Mouse (Mus musculus) left cerebral cortex, adult 18-20 months (tissue): ENCODE measurements at regions not wholly inside any gene's neighbourhood (a gene's known extent, or its start where the extent isn't known, plus 50 kb on each side); places are given as distances from the start of the nearest gene placed in this dataset.

ENCODE experiments used
- DNase-seq, 2 experiments: peaks; one replicate each; pipeline ENCODE4 v3.0.0; 2021 to 2022; ENCODE audit warnings: low spot score in 2 of 2, mixed read lengths in 1 of 2

DNA sequence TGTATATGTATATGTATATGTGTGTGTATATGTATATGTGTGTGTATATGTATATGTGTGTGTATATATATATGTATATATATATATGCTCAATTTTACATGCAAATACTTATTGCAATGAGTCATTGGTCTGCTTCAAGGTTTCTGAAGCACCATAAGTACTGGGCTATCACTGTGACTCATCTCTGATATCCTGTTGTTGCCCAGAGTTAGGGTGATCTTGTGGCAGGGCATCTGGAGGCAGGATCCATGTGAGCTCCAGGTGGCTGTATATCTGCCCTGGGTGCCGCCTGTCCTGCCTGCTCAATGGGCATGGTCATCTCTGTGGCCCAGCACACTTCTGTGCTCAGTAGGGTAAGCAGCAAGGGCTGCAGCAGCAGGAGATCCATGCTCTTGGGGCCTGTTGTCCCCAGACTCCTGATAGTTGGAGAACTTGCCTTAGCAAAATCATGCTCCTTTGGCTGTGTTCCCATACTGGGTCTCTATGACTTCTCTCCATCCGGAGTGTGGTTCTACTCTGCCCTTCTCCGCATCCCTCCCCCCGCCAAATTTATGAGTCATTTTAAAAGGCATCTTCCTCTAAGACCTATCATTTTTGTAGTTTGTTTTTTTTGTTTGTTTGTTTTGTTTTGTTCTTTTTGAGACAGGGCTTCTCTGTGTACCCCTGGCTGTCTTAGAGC, 356.1 kb downstream of the Hace1 start:
- no peak for DNase-seq

DNA sequence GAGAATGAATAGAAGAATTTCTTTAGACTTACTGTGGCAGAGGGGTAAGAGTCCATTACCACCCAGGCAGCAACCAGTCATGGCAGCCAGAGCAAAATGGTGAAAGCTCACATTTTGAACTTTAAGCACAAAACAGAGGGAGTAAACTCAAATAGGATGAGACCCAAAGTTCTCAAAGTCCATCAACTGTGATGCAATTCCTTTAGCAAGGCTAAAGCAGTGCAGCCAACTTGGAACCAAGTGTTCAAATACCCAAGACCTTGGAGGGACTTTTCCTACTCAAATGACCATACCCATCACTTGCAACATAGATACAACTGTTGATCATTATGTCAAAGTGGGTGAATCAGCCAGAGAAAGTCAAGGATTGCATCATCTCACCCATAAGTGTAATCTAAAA, 380.1 kb downstream of the Hace1 start:
- no peak for DNase-seq

DNA sequence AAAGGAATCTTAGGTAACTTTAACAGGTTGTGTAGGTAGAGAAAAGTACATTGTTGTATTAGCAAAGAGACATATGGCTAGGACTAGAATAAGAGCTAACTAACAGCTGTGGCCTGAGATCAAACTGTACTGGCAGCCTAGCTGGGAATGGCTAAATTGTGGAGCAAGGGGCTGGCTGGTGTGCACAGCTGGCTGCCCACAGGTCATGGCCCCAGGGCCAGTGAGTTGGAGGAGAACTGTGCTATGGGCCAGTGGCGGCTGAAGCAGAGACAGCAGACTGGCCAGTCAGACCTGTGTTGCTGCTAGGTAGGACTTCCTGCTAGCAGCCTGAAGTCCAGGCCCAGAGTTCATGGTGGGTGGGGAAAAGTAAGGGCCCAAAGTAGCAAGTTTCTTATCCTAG, 394.6 kb downstream of the Hace1 start:
- no peak for DNase-seq

DNA sequence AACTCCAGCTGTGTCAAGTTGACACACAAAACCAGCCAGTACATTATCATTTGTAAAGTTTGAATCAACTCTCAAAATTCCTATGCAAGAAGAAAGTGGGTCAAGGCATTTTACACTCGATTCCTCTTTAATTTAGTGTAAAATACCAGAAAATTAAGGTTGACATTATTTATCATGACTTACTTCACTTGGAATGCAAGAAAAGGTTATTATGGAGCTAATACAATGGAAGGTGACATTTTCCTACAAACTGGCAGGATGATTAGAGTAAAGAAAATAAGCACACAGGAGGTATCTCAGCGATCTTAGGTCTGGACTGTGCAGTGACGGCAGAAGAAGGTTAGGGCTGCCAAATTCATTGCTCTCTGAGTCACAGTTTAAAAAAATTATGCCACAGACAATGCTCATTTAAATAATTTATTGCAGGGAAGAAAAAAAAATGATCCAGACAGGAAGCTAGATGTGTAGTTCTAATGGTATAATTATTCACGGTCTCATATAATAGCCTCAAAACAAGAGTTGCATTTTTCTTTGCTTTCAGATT, 405.2 kb downstream of the Hace1 start:
- DNase-seq, result no peak

DNA sequence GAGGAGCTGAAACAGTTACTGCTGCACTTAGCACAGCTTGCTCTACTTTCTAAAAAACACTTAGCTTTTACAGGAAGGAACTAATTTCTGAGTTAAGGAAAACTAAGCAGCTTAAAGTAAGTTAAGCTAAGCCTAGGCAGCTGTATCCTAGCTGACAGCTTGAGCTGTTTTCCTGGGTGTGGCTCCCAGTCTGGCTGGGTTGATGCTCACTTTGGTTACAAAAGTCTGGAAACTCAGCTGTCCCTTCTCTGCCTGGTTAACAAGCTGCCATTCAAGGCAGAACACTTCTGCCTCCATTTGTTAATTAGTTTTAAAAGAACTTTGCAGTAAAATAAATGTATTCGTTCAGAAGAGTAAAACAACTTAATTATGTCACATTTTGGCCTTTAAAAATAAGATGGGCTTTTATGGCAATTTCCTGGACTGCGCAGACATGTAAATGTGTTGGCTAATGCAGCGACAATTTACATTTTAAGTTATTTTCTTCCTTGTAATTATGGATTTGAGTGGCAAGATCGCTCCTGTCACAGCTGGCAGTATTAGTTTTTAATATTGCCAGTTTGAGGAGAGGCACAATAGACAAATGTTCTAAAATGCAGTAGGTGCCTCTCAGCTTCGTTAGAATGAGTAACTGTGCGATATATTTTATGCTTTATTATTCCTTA, 406.2 kb downstream of the Hace1 start:
- no peak for DNase-seq

DNA sequence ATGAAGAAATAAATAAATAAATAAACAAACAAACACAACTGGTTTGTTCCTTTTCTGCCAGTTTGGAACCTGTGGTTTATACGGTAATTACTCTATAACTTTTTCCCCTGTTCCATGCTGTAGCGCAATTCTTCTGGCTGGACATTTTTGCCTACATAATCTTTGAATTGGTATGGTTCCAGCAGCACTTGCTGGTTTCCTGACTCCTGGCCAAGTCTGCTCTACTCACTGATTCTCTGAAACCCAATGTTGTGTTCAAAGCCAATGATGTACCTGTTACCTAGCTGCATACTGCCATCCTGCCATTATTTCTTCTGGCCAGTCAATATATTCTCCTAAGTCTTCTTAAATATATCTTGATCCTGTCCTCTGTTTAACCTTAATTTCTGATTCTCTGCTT, 408.7 kb downstream of the Hace1 start:
- DNase-seq, result no peak

DNA sequence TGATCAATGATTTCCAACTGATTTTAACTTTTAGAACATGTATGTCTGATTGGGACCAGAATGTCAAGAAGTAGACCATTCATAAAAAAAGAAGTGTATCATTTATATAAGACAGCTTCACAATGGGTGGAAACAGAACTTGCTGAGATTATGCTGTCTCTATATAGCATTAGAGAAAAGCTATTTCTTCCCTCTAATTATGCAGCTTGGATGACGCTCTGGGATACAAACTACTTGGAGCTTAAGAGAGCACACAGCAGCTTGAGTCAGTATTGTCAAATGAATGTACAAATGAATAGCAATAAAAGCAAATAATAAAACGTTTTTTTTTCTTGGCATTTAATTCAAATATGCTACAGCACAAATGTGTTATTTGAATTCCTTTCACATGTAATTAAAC, 428.7 kb downstream of the Hace1 start:
- no peak for DNase-seq

DNA sequence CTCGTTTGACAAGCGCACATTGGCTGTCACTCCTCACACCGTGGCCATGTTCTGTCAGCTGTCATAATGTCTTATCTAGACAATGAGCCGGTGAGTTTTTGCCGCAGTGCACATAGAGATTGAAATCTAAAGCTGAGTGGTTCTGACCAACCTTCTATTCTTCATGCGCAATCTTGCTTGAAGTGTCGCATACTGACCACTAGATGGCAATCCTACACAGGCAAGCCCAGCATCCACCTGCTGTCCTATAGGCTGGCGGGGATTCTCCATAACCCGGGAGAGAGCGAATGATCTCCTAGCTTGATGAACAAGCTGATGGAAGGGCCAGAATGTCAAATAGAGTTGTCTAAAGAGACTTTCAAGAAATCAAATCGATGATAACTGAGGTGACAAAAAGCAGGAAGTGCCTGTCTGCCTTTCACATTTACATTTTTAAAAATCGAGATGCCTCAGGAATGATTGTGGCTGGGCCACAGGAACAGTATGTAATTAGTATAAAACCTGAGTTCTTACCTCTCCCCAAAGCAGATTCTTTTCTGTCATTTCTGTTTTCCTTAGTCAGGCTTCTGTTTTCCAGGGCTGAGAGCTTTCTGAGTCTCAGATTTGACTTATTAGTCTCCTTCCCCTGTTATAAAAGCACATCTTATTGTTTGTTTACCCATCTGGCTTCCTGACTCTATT, 434.4 kb downstream of the Hace1 start:
- DNase-seq, result peak; percentile 63 to 69

DNA sequence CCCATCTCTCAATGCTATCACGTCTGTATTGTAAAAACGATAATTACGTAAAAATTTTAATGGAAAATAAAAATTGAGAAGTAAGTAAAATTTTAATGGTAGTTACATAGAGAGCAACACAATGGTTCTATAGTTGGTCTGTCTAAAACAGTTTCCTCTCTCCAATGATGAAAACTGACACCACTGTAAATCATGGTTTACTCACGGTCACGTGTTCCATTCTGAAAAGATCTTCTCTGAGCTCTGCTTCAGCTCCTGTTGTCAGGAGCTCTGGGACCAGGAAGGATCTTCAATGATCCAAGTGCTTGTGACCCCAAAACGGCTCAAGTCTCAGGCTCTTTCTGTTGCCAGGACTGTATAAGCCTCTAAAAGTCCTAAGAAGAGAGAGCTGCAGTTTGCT, 435.0 kb downstream of the Hace1 start:
- DNase-seq, result no peak

DNA sequence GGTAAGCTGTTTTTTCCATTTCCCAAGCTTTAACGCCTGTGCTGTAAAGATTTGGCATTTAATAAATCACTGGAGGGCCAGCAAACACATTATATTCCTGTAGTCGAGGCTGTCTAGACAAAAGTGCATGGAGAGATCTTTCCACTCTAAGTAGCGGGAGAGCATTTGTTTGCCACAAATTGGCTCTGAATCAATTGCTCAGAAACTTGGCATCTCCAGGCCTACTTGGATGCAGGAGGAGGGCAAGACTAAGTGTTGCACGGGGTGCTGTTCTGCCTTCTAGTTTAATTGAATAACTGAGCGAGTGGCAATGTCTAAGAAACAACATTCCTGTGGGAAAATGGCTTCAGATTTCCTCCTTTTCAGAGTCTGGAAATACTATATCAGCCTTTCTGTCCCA, 438.7 kb downstream of the Hace1 start:
- DNase-seq, result no peak

DNA sequence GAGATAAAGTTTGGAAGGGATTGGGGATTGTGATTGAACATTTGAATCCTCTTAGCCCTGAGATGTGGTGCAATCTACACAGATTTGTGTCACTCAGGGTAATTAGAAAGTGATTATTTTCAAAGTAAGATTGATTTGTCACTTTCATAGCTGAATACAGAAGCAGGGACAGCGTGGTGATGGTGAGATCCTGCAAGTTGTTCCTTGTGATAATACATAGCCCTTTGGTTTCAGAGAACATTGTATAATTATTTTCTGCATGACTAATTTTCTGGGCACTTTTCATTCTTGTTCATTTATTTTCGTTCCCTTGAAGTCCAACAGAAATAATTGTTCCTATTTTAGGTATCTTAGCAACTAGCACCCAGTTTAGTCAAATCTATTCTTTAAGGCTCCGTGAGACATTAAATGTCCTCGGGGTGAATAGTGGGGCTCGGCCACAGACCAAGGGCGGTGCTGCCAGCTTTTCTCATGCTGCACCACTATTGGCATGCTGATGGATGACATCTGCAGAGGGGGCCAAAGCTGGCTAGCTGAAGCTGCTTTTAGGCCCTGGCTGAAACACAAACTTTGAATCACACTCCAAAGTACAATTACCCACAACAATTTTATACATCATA, 468.0 kb downstream of the Hace1 start:
- DNase-seq, result peak; percentile 27 to 42

DNA sequence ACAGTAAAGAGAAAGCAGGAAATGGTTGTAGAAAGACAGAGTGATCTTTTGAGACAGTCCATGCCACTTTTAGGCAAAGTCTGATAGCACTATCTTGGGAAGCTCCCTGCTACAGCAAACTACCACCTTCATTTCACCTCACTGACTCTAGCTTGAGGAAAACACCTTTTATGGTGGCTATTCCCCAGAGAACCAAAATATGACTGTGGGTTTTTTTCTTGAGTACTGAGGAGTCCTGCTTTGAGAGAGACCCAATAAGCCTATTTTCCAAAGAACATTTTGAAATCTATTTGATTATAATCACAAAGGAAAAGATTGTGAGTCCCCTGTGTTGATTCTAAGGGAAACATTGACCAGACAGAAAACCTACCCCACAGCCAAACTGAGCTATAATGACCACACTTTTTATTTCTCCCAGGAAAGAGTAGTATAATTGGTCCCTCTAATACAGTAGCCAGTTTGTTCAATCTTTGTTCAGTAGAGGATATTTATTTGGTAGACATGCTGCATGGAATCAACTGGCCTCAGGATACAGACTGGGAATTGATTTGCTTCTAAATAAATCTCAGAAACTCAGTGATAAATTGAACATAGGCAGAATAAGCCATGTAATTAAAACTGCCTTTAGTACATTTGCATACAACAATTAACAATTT, 468.6 kb downstream of the Hace1 start:
- no peak for DNase-seq

DNA sequence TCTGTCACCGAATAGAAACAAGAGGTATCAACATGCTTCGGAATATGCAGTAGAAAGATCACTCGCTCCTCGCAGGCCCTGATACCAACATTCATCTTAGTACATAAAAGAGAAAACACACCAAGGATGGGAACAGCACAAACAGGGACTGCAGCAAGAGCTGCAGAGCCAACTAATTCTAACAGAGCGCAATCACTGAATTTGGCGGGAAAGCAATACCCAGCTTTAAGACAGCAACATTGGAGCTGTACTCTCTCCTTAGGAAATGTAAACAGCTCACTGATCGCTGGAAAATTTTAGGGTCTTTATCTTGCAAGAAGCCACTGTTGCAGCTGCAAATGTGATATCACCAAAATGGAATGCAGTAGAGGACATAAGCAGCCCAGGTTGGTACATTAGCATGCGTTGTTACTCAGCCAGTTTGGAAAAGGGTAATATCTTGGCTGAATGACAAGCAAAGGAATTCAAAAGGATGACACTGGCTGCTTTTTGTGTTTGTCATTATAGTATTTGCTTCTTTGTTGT, 469.3 kb downstream of the Hace1 start:
- no peak for DNase-seq

DNA sequence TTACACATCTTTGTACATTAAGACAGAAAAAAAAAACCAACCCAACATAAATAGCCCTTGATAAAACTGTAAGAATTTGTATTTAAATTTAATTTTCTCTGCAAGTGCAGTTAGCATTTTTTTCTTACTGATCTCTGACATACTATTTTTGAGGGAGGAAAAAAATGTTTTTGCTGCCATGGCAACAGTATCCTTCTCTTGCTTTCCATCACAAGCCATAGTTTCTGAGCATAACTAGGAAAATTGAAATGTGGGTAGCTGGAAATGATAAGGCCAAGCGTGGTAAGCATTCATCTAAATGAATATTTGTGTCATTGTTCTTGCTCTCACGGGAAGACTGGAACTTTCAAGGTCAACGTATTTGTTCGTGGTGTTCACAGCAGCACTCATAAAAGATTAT, 470.0 kb downstream of the Hace1 start:
- DNase-seq, result no peak

DNA sequence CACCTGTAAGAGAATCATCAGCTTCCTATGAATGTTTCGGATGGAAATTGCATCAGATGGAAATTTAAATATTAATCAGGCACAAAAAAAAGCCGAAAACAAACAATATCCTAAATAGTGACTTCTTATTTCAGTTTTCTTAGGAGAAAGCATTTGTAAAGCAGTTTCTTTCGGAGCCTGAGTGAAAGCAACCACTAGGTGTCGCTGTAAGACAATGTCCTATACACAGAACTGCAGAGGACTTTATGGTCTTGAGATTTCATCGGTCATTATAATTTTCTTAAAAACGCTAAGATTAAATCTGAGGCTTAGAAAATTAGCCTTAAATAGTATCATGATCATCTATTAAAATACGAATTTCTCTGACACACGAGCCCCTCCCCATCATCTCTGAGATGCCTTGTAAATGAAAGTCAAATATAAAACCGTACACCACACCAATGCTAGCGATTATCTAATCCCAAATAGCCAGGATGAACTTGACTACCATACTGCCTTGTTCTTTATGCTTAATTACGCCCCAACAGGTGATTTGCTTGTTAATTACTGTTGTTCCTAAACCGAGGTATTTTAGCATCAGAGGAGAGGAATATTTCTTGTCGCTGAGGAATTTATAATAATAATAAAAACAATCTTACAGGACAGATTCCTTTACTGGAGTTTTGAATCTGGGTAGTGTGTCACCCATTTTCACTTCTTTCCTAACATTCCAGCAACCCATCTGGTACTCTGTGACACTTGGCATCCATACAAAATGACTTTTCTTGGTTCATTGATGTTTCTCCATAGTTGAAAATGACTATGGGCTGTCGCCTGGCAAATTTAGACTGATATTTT, 480.0 kb downstream of the Hace1 start:
- DNase-seq, result peak; percentile 50 to 75

DNA sequence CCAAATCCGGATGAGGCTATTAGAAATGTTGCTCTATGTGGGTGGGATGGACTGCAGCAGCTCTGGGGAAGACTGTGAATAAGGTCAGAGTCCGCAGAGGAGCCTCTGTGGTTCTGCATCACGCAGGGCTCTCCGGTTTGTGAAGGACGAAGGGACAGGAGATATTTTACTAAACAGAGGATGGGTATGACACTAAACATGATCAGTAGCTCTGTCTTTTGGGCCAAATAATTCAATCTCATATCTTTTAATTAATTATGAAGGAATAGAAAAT, 480.5 kb downstream of the Hace1 start:
- no peak for DNase-seq

DNA sequence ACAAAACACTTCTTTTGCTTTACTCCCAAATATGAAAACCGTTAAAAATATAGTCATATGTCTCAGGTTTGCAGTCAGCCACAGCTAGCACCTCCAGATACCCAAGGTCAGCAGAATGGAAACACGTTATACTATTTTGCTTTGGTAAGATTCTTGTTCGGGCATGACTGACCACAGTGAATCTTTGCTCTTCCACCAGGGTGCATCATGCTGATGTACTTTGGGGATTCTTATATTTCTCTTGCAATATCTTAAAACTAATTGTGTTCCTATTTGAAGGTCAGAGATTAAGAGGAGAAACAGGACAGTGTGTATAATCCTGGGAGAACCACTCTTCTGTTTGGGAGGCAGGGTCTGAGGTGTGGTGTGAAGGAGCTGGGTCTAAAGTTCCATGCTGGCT, 481.7 kb downstream of the Hace1 start:
- no peak for DNase-seq

DNA sequence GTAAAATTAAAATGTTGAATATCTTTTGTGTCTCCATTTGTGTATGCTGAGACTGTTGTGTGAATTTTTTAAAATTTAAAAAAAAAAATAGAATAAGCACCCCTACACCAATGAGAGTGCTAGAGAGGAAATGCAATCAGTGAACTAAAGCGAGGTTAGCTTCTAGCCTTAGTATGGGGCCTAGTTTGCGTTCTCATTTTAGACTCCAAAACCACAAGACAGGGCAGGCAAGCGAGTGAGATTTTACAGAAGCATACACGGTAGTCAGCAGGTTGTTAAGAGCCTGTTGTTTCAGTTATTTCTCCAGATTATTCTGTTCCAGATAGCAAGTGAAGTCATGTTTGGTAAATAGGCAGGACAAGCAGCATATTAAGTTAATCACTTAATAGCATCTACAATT, 486.2 kb downstream of the Hace1 start:
- no peak for DNase-seq

DNA sequence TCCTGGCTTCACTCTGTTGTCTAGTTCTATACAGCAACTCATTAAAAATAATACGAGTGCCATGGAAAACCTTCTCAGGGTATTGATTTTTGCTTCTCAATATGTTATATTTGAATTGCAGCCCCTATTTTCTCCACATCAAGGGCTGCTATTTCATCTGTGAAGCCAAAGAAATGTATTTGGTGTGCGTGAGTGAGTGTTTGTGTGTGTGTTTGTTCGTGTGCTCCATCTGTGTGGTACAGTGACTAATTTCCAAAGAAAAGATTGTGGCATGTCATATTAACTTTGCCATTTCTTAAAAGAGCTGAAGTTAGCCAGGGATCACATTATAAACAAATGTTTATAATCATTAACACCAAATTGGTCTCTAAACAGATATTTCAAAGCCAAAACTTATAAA, 493.1 kb downstream of the Hace1 start:
- no peak for DNase-seq

DNA sequence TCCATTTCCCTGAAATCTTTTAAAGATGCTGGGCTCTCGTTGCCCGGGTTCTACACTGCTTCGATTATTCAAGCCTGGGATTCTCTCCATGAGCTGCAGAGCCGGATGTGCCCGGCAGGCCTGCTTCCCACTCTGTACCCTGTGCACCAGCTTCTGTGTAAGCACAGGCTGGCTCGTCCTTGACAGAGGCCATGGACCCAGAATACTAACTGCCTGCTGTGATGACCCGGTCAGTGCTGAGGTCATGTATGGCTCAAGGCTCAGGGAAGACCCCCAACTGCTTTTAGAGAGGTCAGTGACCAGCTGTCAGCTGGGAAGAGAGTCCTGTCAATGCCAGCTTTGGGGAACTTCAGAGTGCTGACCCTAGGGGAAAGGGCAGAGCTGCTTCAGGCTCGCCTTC, 493.6 kb downstream of the Hace1 start:
- DNase-seq, result no peak
